7 mouse cellular contexts compared by ENCODE assay signal in the genomic region with DNA sequence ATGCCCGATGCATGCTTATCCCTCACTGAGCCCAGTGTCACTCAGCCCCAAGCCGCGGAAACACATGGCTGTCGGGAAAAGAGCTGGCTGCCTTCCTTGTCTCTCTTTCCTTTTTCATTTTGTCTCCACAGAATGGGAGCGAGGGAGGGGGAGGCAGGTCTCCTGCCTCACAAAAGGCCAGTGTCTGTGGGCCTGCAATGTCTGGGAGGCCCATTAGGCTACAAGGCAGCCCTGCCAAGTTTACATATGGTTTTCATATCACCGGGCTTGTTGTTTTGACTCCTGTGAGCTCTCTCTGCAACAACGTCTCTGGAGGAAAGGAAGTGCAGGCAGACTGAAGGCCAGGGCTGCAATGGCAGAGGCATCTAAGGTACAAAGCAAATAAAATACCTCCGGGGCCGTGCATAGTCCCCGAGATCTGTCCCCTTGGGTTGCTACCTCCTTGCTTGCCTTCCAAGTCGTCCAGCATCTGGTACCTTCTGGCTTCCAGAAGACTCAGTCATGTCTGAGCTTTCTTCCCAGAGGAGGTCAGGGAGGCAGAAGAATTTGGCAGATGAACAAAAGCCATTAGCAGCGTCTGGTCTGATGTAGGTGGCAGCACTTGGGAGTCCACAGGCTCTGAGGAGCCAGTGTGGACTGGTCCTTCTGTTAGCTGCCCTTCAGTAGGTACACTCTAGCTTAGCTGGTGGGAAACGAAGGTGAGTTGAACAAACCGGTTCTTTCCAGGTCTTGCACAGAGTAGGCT. TPM values are rescaled to one million over a fixed set of nuclear protein-coding genes. Genes with fewer than 3 reads are reported as not detected.
DNase-seq lines count a peak whose midpoint lies in the region; ATAC-seq lines count a peak whose summit lies in the region.

No protein-coding gene starts in this region.

- 36% methylated on average over 14 of the region's 14 CpGs for WGBS in intestine, embryonic 16.5 days

- no peaks in the 10 kb centered on the region for H3K36me3 ChIP-seq in intestine, embryonic 16.5 days (ENCODE audit: control insufficient read depth, insufficient read depth, low read length)

- H3K4me2 ChIP-seq in intestine, embryonic 16.5 days (ENCODE audit: low read depth, low read length): no peak overlapping the region

- no peaks in the 10 kb centered on the region for H3K9me3 ChIP-seq in intestine, embryonic 16.5 days (ENCODE audit: control insufficient read depth, low read length)

- no peak overlapping the region for H3K4me3 ChIP-seq in intestine, embryonic 16.5 days (ENCODE audit: low read length)

- H3K9ac ChIP-seq in intestine, embryonic 16.5 days (ENCODE audit: low read depth, low read length): no peak overlapping the region

- DNase-seq in adipocyte (ENCODE audit: low spot score): peak; percentile 47
- peak; percentile 47 for DNase-seq in cerebellum, adult 9-11 months
- peak; percentile 57 to 85 for DNase-seq in heart, adult 18-20 months
- peak; percentile 32 for DNase-seq in skeletal muscle tissue, adult 2 months (ENCODE audit: low read depth, low spot score)
- no peak for DNase-seq in urinary bladder, adult 18-20 months (ENCODE audit: low spot score in 2 of 2)

- peak overlapping the region; percentile 35 for H3K27ac ChIP-seq in intestine, embryonic 16.5 days (ENCODE audit: low read length)

- ATAC-seq in intestine, embryonic 16.5 days: 0 out of 2 replicates have a peak, but pooled peaks have one; percentile 24
- no peak for ATAC-seq in monocyte, adult 5-6 weeks (replicated peaks; ENCODE audit: insufficient number of reproducible peaks, low FRiP score, low TSS enrichment, poor library complexity, severe bottlenecking)

- H3K4me1 ChIP-seq in intestine, embryonic 16.5 days (ENCODE audit: control insufficient read depth, insufficient read depth, low read length): peaks cover 23% of the 10 kb centered on the region

- no peaks in the 10 kb centered on the region for H3K27me3 ChIP-seq in intestine, embryonic 16.5 days (replicated peaks; ENCODE audit: control insufficient read depth, insufficient read depth, low read length)

RNA-seq across cellular contexts. Expression of gene Rasl11b, which starts 19.4 kb away (rescaled TPM):
- 10 to 100 TPM; 28.0 to 31.6 TPM for total RNA-seq in heart, adult 18-20 months (2021)
- polyA plus RNA-seq in intestine, embryonic 16.5 days (2015; fragmentation: Nextera tagmentation; extraction: Ambion mirVana): 31.5 and 37.6 TPM in 2 replicates
- total RNA-seq in monocyte, adult 5-6 weeks (2017): 0.57 to 0.78 TPM in 2 of 3 replicates, not detected in the other

Comparison
In these comparisons a context has a peak if more than half of its experiments do, and no peak if none do; other contexts are left out.
1. DNase-seq: peak in adipocyte (single experiment), cerebellum, adult 9-11 months (single experiment), heart, adult 18-20 months (2 of 2) and skeletal muscle tissue, adult 2 months (single experiment); none in urinary bladder, adult 18-20 months (0 of 2).
2. RNA of gene Rasl11b, which starts 19.4 kb away (total RNA-seq): 28.0 to 31.6 TPM in heart, adult 18-20 months; 0.57 to 0.78 TPM in monocyte, adult 5-6 weeks; every median in the first group is over 10 times any median in the second.